Mouse (Mus musculus) limb, embryonic 14.5 days (tissue): ENCODE results near the gene Pik3r5. TPM values are rescaled to one million over a fixed set of nuclear protein-coding genes. Genes with fewer than 3 reads are reported as not detected.

ENCODE experiments used
- ATAC-seq: fragments of 200-750 bp; cut with Nextera tagmentation; 2 replicates; pipeline ENCODE4 v1.8.0; 2017; ENCODE audit warnings: low read depth, moderate number of reproducible peaks, moderate TSS enrichment; ENCODE audit not compliant: low FRiP score
- DNase-seq: peaks from one replicate; pipeline ENCODE4 v3.0.0-alpha.2; 2015; ENCODE audit warnings: low spot score
- H3K27ac ChIP-seq: fragments of 300-500 bp; sonication (generic); replicated peaks from 2 replicates; pipeline ENCODE4 v1.5.1; 2014; ENCODE audit warnings: low read depth, mild to moderate bottlenecking, low read length, moderate library complexity, mixed read lengths
- H3K27me3 ChIP-seq: fragments of 300-500 bp; sonication (generic); 2 replicates; pipeline ENCODE4 v1.6.1; 2014; ENCODE audit warnings: low read length, mixed read lengths; ENCODE audit not compliant: control insufficient read depth, insufficient read depth
- H3K36me3 ChIP-seq: fragments of 300-500 bp; sonication (generic); 2 replicates; pipeline ENCODE4 v1.6.1; 2014; ENCODE audit warnings: mild to moderate bottlenecking, low read length, moderate library complexity, mixed read lengths; ENCODE audit not compliant: control insufficient read depth, insufficient read depth
- H3K4me1 ChIP-seq: fragments of 300-500 bp; sonication (generic); 2 replicates; pipeline ENCODE4 v1.6.1; 2014; ENCODE audit warnings: antibody characterized with exemption, low read length, mixed read lengths; ENCODE audit not compliant: control insufficient read depth, insufficient read depth
- H3K4me2 ChIP-seq: fragments of 300-500 bp; sonication (generic); replicated peaks from 2 replicates; pipeline ENCODE4 v1.6.1; 2014; ENCODE audit warnings: low read depth, mild to moderate bottlenecking, low read length, moderate library complexity; ENCODE audit not compliant: severe bottlenecking
- H3K4me3 ChIP-seq: fragments of 300-500 bp; sonication (generic); replicated peaks from 2 replicates; pipeline ENCODE4 v1.5.1; 2014; ENCODE audit warnings: low read length
- H3K9ac ChIP-seq: fragments of 300-500 bp; sonication (generic); 2 replicates; pipeline ENCODE4 v1.6.1; 2014; ENCODE audit warnings: mild to moderate bottlenecking, low read depth, low read length, moderate library complexity; ENCODE audit not compliant: severe bottlenecking
- H3K9me3 ChIP-seq: fragments of 300-500 bp; sonication (generic); 2 replicates; pipeline ENCODE4 v1.6.1; 2016; ENCODE audit warnings: low read length; ENCODE audit not compliant: control insufficient read depth
- POLR2A ChIP-seq: fragments of 200-500 bp; IDR thresholded peaks from 2 replicates; pipeline ENCODE4 v1.8.0; 2012; ENCODE audit warnings: inconsistent platforms, mild to moderate bottlenecking, moderate library complexity, borderline replicate concordance; ENCODE audit not compliant: insufficient read depth, insufficient read length; ENCODE audit errors: extremely low read depth
- WGBS: fragments of 180-500 bp; shearing (Covaris S2); extraction: QIAGEN DNeasy Blood & Tissue Kit; methylation state at CpG from one replicate; pipeline ENCODE4 v1.1.7; 2014; 5-methylcytosine and 5-hydroxymethylcytosine counted together
- polyA plus RNA-seq, 2 experiments: library from polyadenylated mRNA; depleted of rRNA in 1 of 2; stranded (reverse) in 1 of 2; unstranded in 1 of 2; fragments of >200 nt; fragmentation: Nextera tagmentation in 1 of 2; extraction: Ambion mirVana in 1 of 2; gene quantifications; 2 replicates each; pipeline versions ENCODE4 v1.2.1 to v1.2.3; 2012 to 2014

Pik3r5 gene
- polyA plus RNA-seq, 2 experiments: 0.52 to 1.2 TPM

GRCm38 (mm10) chr11:68533971-68534475 lies 102.1 kb downstream of the Pik3r5 start:
- no peak overlapping the region for H3K4me3 ChIP-seq
- H3K4me2 ChIP-seq: no peak overlapping the region
- H3K27ac ChIP-seq: no peak overlapping the region
- H3K27me3 ChIP-seq: no peaks in the 10 kb centered on the region
- H3K9me3 ChIP-seq: no peaks in the 10 kb centered on the region
- ATAC-seq: no peak
- H3K4me1 ChIP-seq: no peaks in the 10 kb centered on the region
- TF ChIP-seq POLR2A: no peak
- H3K9ac ChIP-seq: no peak overlapping the region
- no peak for DNase-seq
- 86% methylated on average over 6 of the region's 6 CpGs for WGBS
- H3K36me3 ChIP-seq: no peaks in the 10 kb centered on the region

- H3K9me3 ChIP-seq: no peaks in the 10 kb centered on the region
- H3K36me3 ChIP-seq: no peaks in the 10 kb centered on the region
- no peaks in the 10 kb centered on the region for H3K27me3 ChIP-seq
- H3K9ac ChIP-seq: no peak overlapping the region
- no peak overlapping the region for H3K27ac ChIP-seq
- no peak for DNase-seq
- no peak overlapping the region for H3K4me3 ChIP-seq
- 54% methylated on average over 4 of the region's 4 CpGs for WGBS
- no peak for ATAC-seq
- no peak overlapping the region for H3K4me2 ChIP-seq
- TF ChIP-seq POLR2A: no peak
- no peaks in the 10 kb centered on the region for H3K4me1 ChIP-seq
Observed at GRCm38 (mm10) chr11:68536026-68536425, 104.1 kb downstream of the Pik3r5 start.

GRCm38 (mm10) chr11:68536465-68536864 lies 104.5 kb downstream of the Pik3r5 start:
- DNase-seq (peak; percentile 35), ATAC-seq (no peak)
- Histone ChIP-seq H3K27me3 (no peaks in the 10 kb centered on the region), H3K4me3 (no peak overlapping the region), H3K4me2 (no peak overlapping the region), H3K27ac (no peak overlapping the region), H3K36me3 (no peaks in the 10 kb centered on the region), H3K9ac (no peak overlapping the region), H3K4me1 (no peaks in the 10 kb centered on the region), H3K9me3 (no peaks in the 10 kb centered on the region)
- WGBS: 21% methylated on average over 4 of the region's 4 CpGs
- no peak for TF ChIP-seq POLR2A

GRCm38 (mm10) chr11:68539621-68540020 lies 107.7 kb downstream of the Pik3r5 start:
- no peak overlapping the region for H3K4me2 ChIP-seq
- no peaks in the 10 kb centered on the region for H3K9me3 ChIP-seq
- H3K4me1 ChIP-seq: no peaks in the 10 kb centered on the region
- ATAC-seq (no peak), DNase-seq (no peak)
- H3K36me3 ChIP-seq: no peaks in the 10 kb centered on the region
- 55% methylated on average over 5 of the region's 5 CpGs for WGBS
- H3K4me3 ChIP-seq: no peak overlapping the region
- no peaks in the 10 kb centered on the region for H3K27me3 ChIP-seq
- H3K9ac ChIP-seq: no peak overlapping the region
- no peak for TF ChIP-seq POLR2A
- H3K27ac ChIP-seq: no peak overlapping the region

- ATAC-seq: no peak
Observed at GRCm38 (mm10) chr11:68544554-68544953, 112.6 kb downstream of the Pik3r5 start.

GRCm38 (mm10) chr11:68545172-68545571 lies 113.3 kb downstream of the Pik3r5 start:
- H3K9me3 ChIP-seq: no peaks in the 10 kb centered on the region
- WGBS: 64% methylated on average over 7 of the region's 7 CpGs

More at GRCm38 (mm10) chr11:68544554-68544953, 112.6 kb downstream of the Pik3r5 start:
- no peaks in the 10 kb centered on the region for H3K36me3 ChIP-seq
- H3K9me3 ChIP-seq: no peaks in the 10 kb centered on the region
- H3K27me3 ChIP-seq: no peaks in the 10 kb centered on the region
- H3K27ac ChIP-seq: no peak overlapping the region
- no peaks in the 10 kb centered on the region for H3K4me1 ChIP-seq
- no peak overlapping the region for H3K9ac ChIP-seq
- H3K4me3 ChIP-seq: no peak overlapping the region
- WGBS: 8% methylated on average over 8 of the region's 8 CpGs
- H3K4me2 ChIP-seq: no peak overlapping the region
- no peak for TF ChIP-seq POLR2A
- DNase-seq: no peak

More at GRCm38 (mm10) chr11:68545172-68545571, 113.3 kb downstream of the Pik3r5 start:
- Histone ChIP-seq H3K27me3 (no peaks in the 10 kb centered on the region), H3K9ac (no peak overlapping the region), H3K4me3 (no peak overlapping the region), H3K4me2 (no peak overlapping the region), H3K36me3 (no peaks in the 10 kb centered on the region), H3K4me1 (no peaks in the 10 kb centered on the region), H3K27ac (no peak overlapping the region)
- no peak for TF ChIP-seq POLR2A
- DNase-seq: no peak
- no peak for ATAC-seq
